Mouse (Mus musculus): ENCODE measurements at regions not wholly inside any gene's neighbourhood (a gene's known extent, or its start where the extent isn't known, plus 50 kb on each side); places are given as distances from the start of the nearest gene placed in this dataset.

DNA sequence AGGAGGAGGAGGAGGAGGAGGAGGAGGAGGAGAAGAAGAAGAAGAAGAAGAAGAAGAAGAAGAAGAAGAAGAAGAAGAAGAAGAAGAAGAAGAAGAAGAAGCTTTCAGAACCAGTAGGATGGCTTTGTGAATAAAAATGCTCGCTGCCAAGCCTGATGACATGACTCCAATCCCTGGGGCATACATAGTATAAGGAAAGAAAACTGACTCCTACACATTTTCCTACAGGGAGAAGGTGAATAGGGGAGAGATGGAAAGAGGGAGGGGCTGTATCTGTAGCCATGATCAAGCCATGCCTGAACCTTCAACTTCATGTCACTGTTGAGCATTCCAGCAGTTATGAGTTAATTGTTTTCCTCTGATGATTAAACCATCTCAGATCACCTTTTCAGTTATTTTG lies 460.2 kb upstream of the Gm10131 start:
- 100% methylated on average over 1 of the region's 1 CpGs for WGBS

GRCm38 (mm10) chr8:34562278-34562677 lies 450.7 kb upstream of the Gm10131 start:
- peak; percentile 13 for DNase-seq
- no peaks in the 10 kb centered on the region for H3K4me1 ChIP-seq (ENCODE audit: control insufficient read depth, insufficient read depth, low read length)
- WGBS: 32% methylated on average over 8 of the region's 8 CpGs
- TF ChIP-seq CTCF (conservative IDR thresholded peaks at IDR 0.05; ENCODE audit: insufficient read depth, insufficient read length, low read depth, low read length): no peak
- no peak for TF ChIP-seq POLR2A (IDR thresholded peaks at IDR 0.05; ENCODE audit: low read depth, low read length)
- no peak overlapping the region for H3K27ac ChIP-seq (ENCODE audit: insufficient read depth, low read depth, low read length)
- H3K27me3 ChIP-seq (replicated peaks; ENCODE audit: control insufficient read depth, insufficient read depth, low read length): no peaks in the 10 kb centered on the region
- H3K36me3 ChIP-seq (ENCODE audit: control insufficient read depth, insufficient read depth, low read length): no peaks in the 10 kb centered on the region
- no peak overlapping the region for H3K4me3 ChIP-seq (ENCODE audit: insufficient read depth, low read depth, low read length)

More for the DNA sequence above, 460.2 kb upstream of the Gm10131 start:
- TF ChIP-seq POLR2A (IDR thresholded peaks at IDR 0.05; ENCODE audit: low read depth, low read length) (no peak), CTCF (conservative IDR thresholded peaks at IDR 0.05; ENCODE audit: insufficient read depth, insufficient read length, low read depth, low read length) (no peak)
- no peaks in the 10 kb centered on the region for H3K4me1 ChIP-seq (ENCODE audit: control insufficient read depth, insufficient read depth, low read length)
- no peaks in the 10 kb centered on the region for H3K36me3 ChIP-seq (ENCODE audit: control insufficient read depth, insufficient read depth, low read length)
- no peak for DNase-seq
- no peak overlapping the region for H3K27ac ChIP-seq (ENCODE audit: insufficient read depth, low read depth, low read length)
- H3K4me3 ChIP-seq (ENCODE audit: insufficient read depth, low read depth, low read length): no peak overlapping the region
- H3K27me3 ChIP-seq (replicated peaks; ENCODE audit: control insufficient read depth, insufficient read depth, low read length): no peaks in the 10 kb centered on the region

- H3K36me3 ChIP-seq (ENCODE audit: control insufficient read depth, insufficient read depth, low read length): no peaks in the 10 kb centered on the region
- TF ChIP-seq POLR2A (IDR thresholded peaks at IDR 0.05; ENCODE audit: low read depth, low read length): no peak
- TF ChIP-seq CTCF (conservative IDR thresholded peaks at IDR 0.05; ENCODE audit: insufficient read depth, insufficient read length, low read depth, low read length): no peak
- H3K4me3 ChIP-seq (ENCODE audit: insufficient read depth, low read depth, low read length): no peak overlapping the region
- peak; percentile 17 for DNase-seq
- H3K4me1 ChIP-seq (ENCODE audit: control insufficient read depth, insufficient read depth, low read length): no peaks in the 10 kb centered on the region
- H3K27ac ChIP-seq (ENCODE audit: insufficient read depth, low read depth, low read length): no peak overlapping the region
- WGBS: 63% methylated on average over 5 of the region's 5 CpGs
- no peaks in the 10 kb centered on the region; the same call in 1 of the 2 replicates for H3K27me3 ChIP-seq (replicated peaks; ENCODE audit: control insufficient read depth, insufficient read depth, low read length)
Observed at GRCm38 (mm10) chr8:34549786-34550185, 438.2 kb upstream of the Gm10131 start.

- TF ChIP-seq CTCF (conservative IDR thresholded peaks at IDR 0.05; ENCODE audit: insufficient read depth, insufficient read length, low read depth, low read length) (no peak), POLR2A (IDR thresholded peaks at IDR 0.05; ENCODE audit: low read depth, low read length) (no peak)
- no peaks in the 10 kb centered on the region for H3K36me3 ChIP-seq (ENCODE audit: control insufficient read depth, insufficient read depth, low read length)
- no peak overlapping the region for H3K4me3 ChIP-seq (ENCODE audit: insufficient read depth, low read depth, low read length)
- no peaks in the 10 kb centered on the region; the same call in 1 of the 2 replicates for H3K27me3 ChIP-seq (replicated peaks; ENCODE audit: control insufficient read depth, insufficient read depth, low read length)
- 18% methylated on average over 11 of the region's 11 CpGs for WGBS
- no peak for DNase-seq
- H3K4me1 ChIP-seq (ENCODE audit: control insufficient read depth, insufficient read depth, low read length): no peaks in the 10 kb centered on the region
- H3K27ac ChIP-seq (ENCODE audit: insufficient read depth, low read depth, low read length): no peak overlapping the region
Observed at GRCm38 (mm10) chr8:34546815-34547214, 435.3 kb upstream of the Gm10131 start.

GRCm38 (mm10) chr8:34542361-34543038 lies 431.0 kb upstream of the Gm10131 start:
- H3K4me1 ChIP-seq (ENCODE audit: control insufficient read depth, insufficient read depth, low read length): no peaks in the 10 kb centered on the region
- H3K27me3 ChIP-seq (replicated peaks; ENCODE audit: control insufficient read depth, insufficient read depth, low read length): no peaks in the 10 kb centered on the region; the same call in 1 of the 2 replicates
- DNase-seq: no peak
- H3K27ac ChIP-seq (ENCODE audit: insufficient read depth, low read depth, low read length): no peak overlapping the region
- H3K36me3 ChIP-seq (ENCODE audit: control insufficient read depth, insufficient read depth, low read length): no peaks in the 10 kb centered on the region
- H3K4me3 ChIP-seq (ENCODE audit: insufficient read depth, low read depth, low read length): no peak overlapping the region
- TF ChIP-seq POLR2A (IDR thresholded peaks at IDR 0.05; ENCODE audit: low read depth, low read length) (no peak), CTCF (conservative IDR thresholded peaks at IDR 0.05; ENCODE audit: insufficient read depth, insufficient read length, low read depth, low read length) (no peak)
- WGBS: 80% methylated on average over 3 of the region's 3 CpGs

- Histone ChIP-seq H3K27me3 (replicated peaks; ENCODE audit: control insufficient read depth, insufficient read depth, low read length) (no peaks in the 10 kb centered on the region), H3K4me1 (ENCODE audit: control insufficient read depth, insufficient read depth, low read length) (no peaks in the 10 kb centered on the region), H3K36me3 (ENCODE audit: control insufficient read depth, insufficient read depth, low read length) (no peaks in the 10 kb centered on the region), H3K27ac (ENCODE audit: insufficient read depth, low read depth, low read length) (no peak overlapping the region), H3K4me3 (ENCODE audit: insufficient read depth, low read depth, low read length) (no peak overlapping the region)
- TF ChIP-seq POLR2A (IDR thresholded peaks at IDR 0.05; ENCODE audit: low read depth, low read length) (no peak), CTCF (conservative IDR thresholded peaks at IDR 0.05; ENCODE audit: insufficient read depth, insufficient read length, low read depth, low read length) (no peak)
- 62% methylated on average over 4 of the region's 4 CpGs for WGBS
- no peak for DNase-seq
Observed at GRCm38 (mm10) chr8:34539232-34539631, 427.7 kb upstream of the Gm10131 start.

- DNase-seq: no peak
- no peak overlapping the region for H3K4me3 ChIP-seq (ENCODE audit: insufficient read depth, low read depth, low read length)
- no peak for TF ChIP-seq CTCF (conservative IDR thresholded peaks at IDR 0.05; ENCODE audit: insufficient read depth, insufficient read length, low read depth, low read length)
- no peak for TF ChIP-seq POLR2A (IDR thresholded peaks at IDR 0.05; ENCODE audit: low read depth, low read length)
- WGBS: 45% methylated on average over 3 of the region's 3 CpGs
- H3K36me3 ChIP-seq (ENCODE audit: control insufficient read depth, insufficient read depth, low read length): no peaks in the 10 kb centered on the region
- no peaks in the 10 kb centered on the region for H3K4me1 ChIP-seq (ENCODE audit: control insufficient read depth, insufficient read depth, low read length)
- H3K27ac ChIP-seq (ENCODE audit: insufficient read depth, low read depth, low read length): no peak overlapping the region
- H3K27me3 ChIP-seq (replicated peaks; ENCODE audit: control insufficient read depth, insufficient read depth, low read length): no peaks in the 10 kb centered on the region
Observed at GRCm38 (mm10) chr8:34535434-34535833, 423.9 kb upstream of the Gm10131 start.
